33 mouse cellular contexts compared by ENCODE assay signal in genomic region chr4:89361316-89361715, GRCm38 (mm10). TPM values are rescaled to one million over a fixed set of nuclear protein-coding genes. Genes with fewer than 3 reads are reported as not detected.
"Had no signal": no experiment of that assay in that cellular context is flagged by ENCODE, and none has a peak within 500 bp of the region (broad histone marks: within the 10 kb centered on the region; RNA-seq: fewer than 3 reads in every experiment).

No protein-coding gene starts in this region.

- ATAC-seq: hindbrain, embryonic 16.5 days; hindbrain, postnatal 0 days; inflammation-experienced regulatory T-cells, adult 6 months; intestine, embryonic 16.5 days; intestine, postnatal 0 days had no signal

- H3K4me1 ChIP-seq: hindbrain, embryonic 10.5 days; hindbrain, embryonic 12.5 days; hindbrain, embryonic 13.5 days; hindbrain, embryonic 15.5 days; intestine, embryonic 15.5 days; kidney, embryonic 15.5 days had no signal

- H3K36me3 ChIP-seq: heart, embryonic 13.5 days; heart, embryonic 15.5 days; hindbrain, embryonic 10.5 days; hindbrain, embryonic 12.5 days; hindbrain, embryonic 13.5 days; hindbrain, embryonic 15.5 days; intestine, embryonic 15.5 days; kidney, embryonic 15.5 days had no signal

- H3K9ac ChIP-seq: heart, embryonic 13.5 days; heart, embryonic 15.5 days; hindbrain, embryonic 12.5 days; hindbrain, embryonic 13.5 days; hindbrain, embryonic 14.5 days; hindbrain, embryonic 15.5 days; intestine, embryonic 15.5 days; kidney, embryonic 15.5 days had no signal

- H3K4me3 ChIP-seq: heart, embryonic 13.5 days; heart, embryonic 15.5 days; hindbrain, embryonic 10.5 days; hindbrain, embryonic 12.5 days; hindbrain, embryonic 13.5 days; hindbrain, embryonic 15.5 days; intestine, embryonic 15.5 days; kidney, embryonic 15.5 days; layer of hippocampus, adult 2 months; left cerebral cortex, adult 2 months had no signal

- H3K4me2 ChIP-seq: heart, embryonic 13.5 days; heart, embryonic 15.5 days; hindbrain, embryonic 12.5 days; hindbrain, embryonic 13.5 days; hindbrain, embryonic 14.5 days; hindbrain, embryonic 15.5 days; intestine, embryonic 15.5 days; kidney, embryonic 15.5 days had no signal

- DNase-seq: heart, postnatal 10 days; heart, postnatal 14 days; heart, postnatal 36 days; kidney, adult 11 months; kidney, adult 18-20 months; kidney, adult 2 months; kidney, adult 8-10 months; kidney, adult 9 months; kidney, postnatal 10 days; kidney, postnatal 14 days; kidney, postnatal 25 days; kidney, postnatal 36 days; kidney, postnatal 4 days; layer of hippocampus, adult 9-11 months; layer of hippocampus, postnatal 36 days had no signal

- H3K27me3 ChIP-seq: heart, embryonic 13.5 days; heart, embryonic 15.5 days; hindbrain, embryonic 12.5 days; hindbrain, embryonic 13.5 days; hindbrain, embryonic 15.5 days; intestine, embryonic 15.5 days; kidney, embryonic 15.5 days had no signal

- H3K9me3 ChIP-seq: heart, embryonic 13.5 days; heart, embryonic 15.5 days; hindbrain, embryonic 10.5 days; hindbrain, embryonic 12.5 days; hindbrain, embryonic 13.5 days; hindbrain, embryonic 15.5 days; intestine, embryonic 15.5 days; kidney, embryonic 15.5 days had no signal

- H3K27ac ChIP-seq: heart, embryonic 13.5 days; heart, embryonic 15.5 days; hindbrain, embryonic 10.5 days; hindbrain, embryonic 12.5 days; hindbrain, embryonic 13.5 days; hindbrain, embryonic 14.5 days; hindbrain, embryonic 15.5 days; hindbrain, postnatal 0 days; intestine, embryonic 15.5 days; kidney, embryonic 15.5 days; kidney, postnatal 0 days; layer of hippocampus, adult 2 months; left cerebral cortex, adult 2 months had no signal

RNA-seq across cellular contexts. Expression of gene Cdkn2b, which starts 50.5 kb away (rescaled TPM):
- total RNA-seq: hematopoietic stem cell, adult 5-6 weeks had no signal
